Mouse (Mus musculus) limb, embryonic 13.5 days (tissue): ENCODE data around the gene Rnf187. TPM values are rescaled to one million over a fixed set of nuclear protein-coding genes. Genes with fewer than 3 reads are reported as not detected.
A peak's percentile ranks its signal among the peaks of the same experiment; 100 is the strongest.

ENCODE experiments used
- ATAC-seq: fragments of 200-750 bp; cut with Nextera tagmentation; 2 replicates; pipeline ENCODE4 v1.8.0; 2017; ENCODE audit warnings: low read depth, moderate number of reproducible peaks, moderate TSS enrichment; ENCODE audit not compliant: low FRiP score
- H3K27ac ChIP-seq: fragments of 300-500 bp; sonication (generic); 2 replicates; pipeline ENCODE4 v1.5.1; 2015; ENCODE audit warnings: inconsistent platforms, mild to moderate bottlenecking, moderate library complexity
- H3K27me3 ChIP-seq: fragments of 300-500 bp; sonication (generic); 2 replicates; pipeline ENCODE4 v1.6.1; 2015; ENCODE audit warnings: mild to moderate bottlenecking, inconsistent platforms
- H3K36me3 ChIP-seq: fragments of 300-500 bp; sonication (generic); 2 replicates; pipeline ENCODE4 v1.6.1; 2015; ENCODE audit warnings: inconsistent platforms, mild to moderate bottlenecking, moderate library complexity
- H3K4me1 ChIP-seq: fragments of 300-500 bp; sonication (generic); 2 replicates; pipeline ENCODE4 v1.6.1; 2015; ENCODE audit warnings: inconsistent platforms
- H3K4me2 ChIP-seq: fragments of 300-500 bp; sonication (generic); replicated peaks from 2 replicates; pipeline ENCODE4 v1.6.1; 2015; ENCODE audit warnings: inconsistent platforms, mild to moderate bottlenecking, moderate library complexity
- H3K4me3 ChIP-seq: fragments of 300-500 bp; sonication (generic); 2 replicates; pipeline ENCODE4 v1.5.1; 2015; ENCODE audit warnings: moderate library complexity, mild to moderate bottlenecking, inconsistent platforms
- H3K9ac ChIP-seq: fragments of 300-500 bp; sonication (generic); 2 replicates; pipeline ENCODE4 v1.6.1; 2015; ENCODE audit warnings: mild to moderate bottlenecking, inconsistent platforms
- H3K9me3 ChIP-seq: fragments of 300-500 bp; sonication (generic); 2 replicates; pipeline ENCODE4 v1.6.1; 2016; ENCODE audit warnings: inconsistent platforms
- WGBS: fragments of 180-500 bp; shearing (Covaris S2); methylation state at CpG from one replicate; pipeline ENCODE4 v1.1.7; 2015; 5-methylcytosine and 5-hydroxymethylcytosine counted together
- polyA plus RNA-seq: library from polyadenylated mRNA; unstranded; fragments of >200 nt; fragmentation: Nextera tagmentation; extraction: Ambion mirVana; gene quantifications from 2 replicates; pipeline ENCODE4 v1.2.1, GENCODE M21; 2015

Gene Rnf187
- polyA plus RNA-seq, 1 experiment from 2014 or later = 245 TPM

DNA sequence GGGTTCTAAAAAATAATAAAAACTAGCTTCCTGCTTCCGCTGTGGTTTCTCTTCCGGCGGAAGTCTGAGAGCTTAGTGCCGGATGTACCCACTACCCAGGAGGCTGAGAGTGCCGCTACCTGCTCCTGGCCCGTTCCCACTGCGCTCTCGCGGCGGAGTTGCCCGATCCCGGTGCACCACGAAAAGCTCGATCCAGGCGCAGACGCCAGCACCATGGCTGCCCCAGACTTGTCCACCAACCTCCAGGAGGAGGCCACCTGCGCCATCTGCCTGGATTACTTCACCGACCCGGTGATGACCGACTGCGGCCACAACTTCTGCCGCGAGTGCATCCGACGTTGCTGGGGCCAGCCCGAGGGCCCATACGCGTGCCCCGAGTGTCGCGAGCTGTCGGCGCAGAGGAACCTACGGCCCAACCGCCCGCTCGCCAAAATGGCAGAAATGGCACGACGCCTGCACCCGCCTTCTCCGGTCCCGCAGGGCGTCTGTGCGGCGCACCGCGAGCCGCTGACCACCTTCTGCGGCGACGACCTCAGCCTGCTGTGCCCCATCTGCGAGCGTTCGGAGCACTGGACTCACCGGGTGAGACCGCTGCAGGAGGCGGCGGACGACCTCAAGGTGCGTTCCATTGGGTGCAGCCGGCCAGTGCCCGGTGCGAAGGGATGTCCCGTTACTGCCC, 39.5 kb upstream of the Rnf187 start, which contains the start of gene Trim11:
Gene Trim11, plus strand, starts transcription at position 67 of the 679 bp plus-strand sequence.
- peak within 1 kb of the TSS; percentile 97 for H3K4me3 ChIP-seq
- under 1% methylated on average over 64 of the region's 64 CpGs for WGBS
- H3K9ac ChIP-seq = peak within 1 kb of the TSS; percentile 95
- H3K27ac ChIP-seq = peak within 1 kb of the TSS; percentile 81
- peak; percentile 75 for ATAC-seq
- peaks cover 42% of the 10 kb centered on the region for H3K4me1 ChIP-seq
- H3K36me3 ChIP-seq = peaks cover 28% of the 10 kb centered on the region
- peak within 1 kb of the TSS; percentile 100 for H3K4me2 ChIP-seq
- H3K9me3 ChIP-seq = no peaks in the 10 kb centered on the region
- H3K27me3 ChIP-seq = no peaks in the 10 kb centered on the region

DNA sequence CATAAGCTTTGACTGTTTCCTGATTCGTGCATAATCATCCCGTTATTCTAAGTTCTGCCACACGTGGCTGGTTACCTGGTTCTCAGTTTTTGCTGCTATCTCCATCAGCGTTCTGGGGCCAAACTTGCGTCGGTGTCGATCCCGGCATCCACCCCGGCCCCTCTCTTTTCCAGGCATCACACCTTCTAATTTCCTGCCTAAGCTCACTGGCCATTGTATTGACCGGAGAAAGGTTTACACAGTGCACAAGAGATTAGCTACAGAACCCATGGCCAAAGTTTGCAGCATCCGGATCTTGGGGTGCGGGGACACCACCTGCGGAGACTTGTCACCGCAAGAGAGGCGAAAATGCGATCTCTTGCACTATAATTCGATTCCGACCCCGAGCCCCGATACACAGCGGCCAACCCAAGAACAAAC, 38.9 kb upstream of the Rnf187 start:
- Histone ChIP-seq H3K9ac (peak overlapping the region; percentile 95), H3K27ac (peak overlapping the region; percentile 81), H3K4me2 (peak overlapping the region; percentile 100), H3K4me1 (peaks cover 42% of the 10 kb centered on the region), H3K9me3 (no peaks in the 10 kb centered on the region), H3K27me3 (no peaks in the 10 kb centered on the region), H3K36me3 (peaks cover 24% of the 10 kb centered on the region), H3K4me3 (peak overlapping the region; percentile 97)
- WGBS = under 1% methylated on average over 21 of the region's 21 CpGs
- ATAC-seq = peak; percentile 11; the same call in 1 of the 2 replicates

DNA sequence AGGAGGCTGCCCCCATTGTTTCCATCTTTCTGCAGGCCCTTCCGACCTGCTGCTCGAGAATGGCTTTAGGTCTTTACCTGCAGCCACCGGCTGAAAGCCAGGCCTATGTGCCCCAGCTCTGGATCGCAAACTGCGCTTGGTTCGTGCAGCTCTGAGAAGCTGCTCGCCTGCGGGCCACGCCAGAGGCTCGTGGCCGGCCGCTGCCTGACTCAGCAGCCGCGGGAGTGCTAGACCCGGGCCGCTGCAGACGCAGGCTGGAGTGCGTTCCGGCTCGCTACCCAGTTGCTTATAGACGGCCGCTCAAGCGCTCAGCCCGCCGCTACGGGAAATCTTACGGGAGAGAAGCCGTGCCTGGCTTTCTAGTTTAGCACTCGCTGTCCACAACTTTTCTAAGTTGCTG, 38.4 kb upstream of the Rnf187 start:
- ATAC-seq = no peak
- under 1% methylated on average over 29 of the region's 29 CpGs for WGBS
- Histone ChIP-seq H3K9ac (peak overlapping the region; percentile 95), H3K27me3 (no peaks in the 10 kb centered on the region), H3K9me3 (no peaks in the 10 kb centered on the region), H3K4me1 (peaks cover 42% of the 10 kb centered on the region), H3K4me3 (peak overlapping the region; percentile 97), H3K36me3 (peaks cover 24% of the 10 kb centered on the region), H3K27ac (peak overlapping the region; percentile 81; the same call in 1 of the 2 replicates), H3K4me2 (peak overlapping the region; percentile 100)

DNA sequence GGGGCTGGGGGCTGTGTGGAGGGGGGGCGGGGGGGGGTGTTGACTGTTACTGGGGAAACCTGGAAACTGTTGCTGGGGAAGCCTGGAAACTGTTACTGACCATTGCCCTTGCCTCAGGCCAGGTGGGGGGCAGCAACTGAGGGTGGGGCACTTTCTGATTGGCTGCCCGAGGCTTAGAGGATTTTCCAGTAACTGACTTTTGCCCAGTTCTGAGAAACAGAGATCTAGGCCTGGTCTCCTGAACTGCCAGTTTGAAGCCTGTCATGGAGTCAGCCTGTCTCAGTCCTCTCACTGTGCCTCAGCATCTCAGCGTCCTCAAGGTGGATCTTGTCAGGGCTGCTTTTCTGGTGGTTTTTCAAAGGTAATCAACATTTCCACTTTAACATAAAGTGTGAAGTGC, 35.7 kb upstream of the Rnf187 start:
- Histone ChIP-seq H3K4me3 (no peak overlapping the region), H3K27me3 (no peaks in the 10 kb centered on the region), H3K9me3 (no peaks in the 10 kb centered on the region), H3K36me3 (peaks cover 43% of the 10 kb centered on the region), H3K27ac (no peak overlapping the region), H3K4me2 (no peak overlapping the region), H3K9ac (no peak overlapping the region), H3K4me1 (peaks cover 19% of the 10 kb centered on the region)
- WGBS = 89% methylated on average over 3 of the region's 3 CpGs
- ATAC-seq = no peak

DNA sequence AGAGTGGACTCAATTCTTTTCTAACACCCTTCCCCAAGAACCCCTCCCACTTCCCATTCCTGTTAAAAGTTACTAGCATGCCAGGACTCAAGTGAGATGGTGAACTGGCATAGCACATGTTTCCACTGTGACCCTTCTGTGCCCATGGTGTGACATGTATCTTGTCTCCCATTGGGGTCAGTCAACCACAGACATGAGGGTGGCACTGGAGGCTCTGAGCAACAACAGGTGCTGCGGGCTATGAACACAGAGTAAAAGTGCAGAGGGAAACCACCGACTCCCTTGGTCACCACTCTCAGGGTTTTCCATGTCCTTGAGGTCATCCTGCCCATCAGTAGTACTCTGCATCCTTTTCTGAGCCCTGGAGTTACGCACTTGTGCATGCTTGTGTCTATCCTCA, 33.1 kb upstream of the Rnf187 start:
- H3K36me3 ChIP-seq = peaks cover 48% of the 10 kb centered on the region
- no peak overlapping the region for H3K4me2 ChIP-seq
- 97% methylated on average over 3 of the region's 3 CpGs for WGBS
- no peaks in the 10 kb centered on the region for H3K9me3 ChIP-seq
- no peak overlapping the region for H3K9ac ChIP-seq
- H3K4me1 ChIP-seq = peaks cover 5% of the 10 kb centered on the region
- no peak overlapping the region for H3K27ac ChIP-seq
- no peaks in the 10 kb centered on the region for H3K27me3 ChIP-seq
- no peak overlapping the region for H3K4me3 ChIP-seq
- no peak for ATAC-seq

DNA sequence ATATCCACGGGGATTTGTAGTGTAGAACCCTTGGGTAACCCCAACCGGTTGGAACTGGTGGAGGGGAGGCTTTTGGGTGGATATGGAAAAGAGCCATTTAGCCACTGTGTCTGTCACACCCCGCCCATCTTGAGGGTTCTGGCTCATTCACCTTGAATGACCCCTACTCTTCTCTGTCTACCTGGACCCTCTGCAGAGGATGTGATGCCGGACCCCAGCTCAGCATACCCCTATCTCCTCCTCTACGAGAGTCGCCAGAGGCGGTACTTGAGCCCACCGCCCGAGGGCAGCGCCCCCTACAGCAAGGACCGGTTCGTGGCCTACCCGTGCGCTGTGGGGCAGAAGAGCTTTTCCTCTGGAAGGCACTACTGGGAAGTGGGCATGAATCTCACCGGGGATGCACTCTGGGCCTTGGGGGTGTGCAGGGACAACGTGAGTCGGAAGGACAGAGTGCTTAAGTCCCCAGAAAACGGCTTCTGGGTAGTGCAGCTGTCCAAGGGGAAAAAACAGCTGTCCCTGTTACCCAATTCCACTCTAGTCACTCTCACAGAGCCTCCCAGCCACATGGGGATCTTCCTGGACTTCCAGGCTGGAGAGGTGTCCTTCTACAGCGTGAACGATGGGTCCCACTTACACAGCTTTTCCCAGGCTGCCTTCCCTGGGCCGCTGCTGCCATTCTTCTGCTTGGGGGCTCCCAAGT, 32.3 kb upstream of the Rnf187 start:
- H3K27me3 ChIP-seq = no peaks in the 10 kb centered on the region
- no peak for ATAC-seq
- peaks cover 48% of the 10 kb centered on the region for H3K36me3 ChIP-seq
- H3K4me2 ChIP-seq = no peak overlapping the region
- peaks cover 3% of the 10 kb centered on the region for H3K4me1 ChIP-seq
- H3K27ac ChIP-seq = no peak overlapping the region
- no peak overlapping the region for H3K4me3 ChIP-seq
- no peaks in the 10 kb centered on the region for H3K9me3 ChIP-seq
- no peak overlapping the region for H3K9ac ChIP-seq
- 89% methylated on average over 21 of the region's 21 CpGs for WGBS

DNA sequence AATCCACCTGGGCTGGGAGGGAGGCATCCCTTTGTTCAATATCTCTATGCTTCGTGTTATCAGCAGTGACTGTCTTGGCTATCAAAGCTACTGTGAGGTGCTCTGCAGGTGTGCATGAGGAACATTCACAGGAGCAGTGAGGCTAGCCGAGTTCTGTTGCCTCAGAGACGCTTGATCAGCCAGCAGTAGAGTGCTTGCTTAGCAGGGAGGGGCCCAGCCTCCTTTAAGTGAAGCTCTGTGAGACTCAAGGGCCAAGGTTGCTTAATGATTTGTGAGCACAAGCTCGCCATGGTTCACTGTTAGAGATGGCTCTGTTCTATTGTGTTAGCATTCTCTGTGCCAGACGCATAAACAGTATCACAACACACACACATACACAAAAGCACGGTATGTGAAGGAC, 30.9 kb upstream of the Rnf187 start:
- H3K4me3 ChIP-seq = no peak overlapping the region
- no peaks in the 10 kb centered on the region for H3K27me3 ChIP-seq
- ATAC-seq = no peak
- H3K4me1 ChIP-seq = no peaks in the 10 kb centered on the region
- H3K27ac ChIP-seq = no peak overlapping the region
- no peaks in the 10 kb centered on the region for H3K9me3 ChIP-seq
- H3K9ac ChIP-seq = no peak overlapping the region
- H3K36me3 ChIP-seq = peaks cover 46% of the 10 kb centered on the region
- no peak overlapping the region for H3K4me2 ChIP-seq
- 84% methylated on average over 6 of the region's 6 CpGs for WGBS

DNA sequence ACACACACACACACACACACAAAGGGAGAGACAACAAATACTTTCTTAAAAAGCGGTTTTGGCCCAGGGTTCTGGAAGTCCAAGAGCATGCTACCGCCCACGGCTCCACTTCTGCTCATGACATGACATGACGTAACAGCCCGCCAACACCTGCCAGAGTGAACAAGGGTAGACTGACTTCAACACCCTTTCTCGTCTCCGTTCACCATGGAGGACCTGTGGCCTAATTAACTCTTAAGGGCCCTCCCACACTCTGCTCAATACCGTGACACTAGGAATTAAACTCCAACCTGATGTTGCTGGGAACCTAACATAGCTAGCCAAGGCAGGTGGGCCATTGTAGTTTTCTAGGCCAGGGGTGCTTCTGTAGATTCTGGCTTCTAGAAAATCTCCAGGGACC, 30.3 kb upstream of the Rnf187 start:
- Histone ChIP-seq H3K4me3 (no peak overlapping the region), H3K9me3 (no peaks in the 10 kb centered on the region), H3K27me3 (peaks cover 4% of the 10 kb centered on the region), H3K4me2 (no peak overlapping the region), H3K27ac (no peak overlapping the region), H3K36me3 (peaks cover 40% of the 10 kb centered on the region), H3K9ac (no peak overlapping the region), H3K4me1 (no peaks in the 10 kb centered on the region)
- WGBS = 87% methylated on average over 8 of the region's 8 CpGs
- no peak for ATAC-seq

DNA sequence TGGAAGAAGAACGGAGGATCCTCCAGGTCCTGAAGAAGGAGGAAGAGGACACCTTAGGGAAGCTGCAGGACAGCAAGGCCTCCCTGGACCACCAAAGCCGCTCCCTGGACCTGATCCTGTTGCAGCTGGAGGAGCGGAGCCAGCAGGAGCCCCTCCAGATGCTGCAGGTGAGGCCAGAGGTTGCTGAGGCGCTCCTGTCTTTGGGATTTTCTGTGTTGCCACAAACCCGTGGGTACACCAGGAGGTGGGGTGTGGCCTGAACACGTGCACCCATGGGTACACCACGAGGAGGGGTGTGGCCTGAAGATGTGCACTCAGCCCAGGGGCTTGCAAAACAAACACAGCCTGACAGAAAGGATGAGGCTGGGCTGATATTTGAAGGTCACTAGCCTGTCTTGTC, 29.8 kb upstream of the Rnf187 start:
- Histone ChIP-seq H3K4me1 (no peaks in the 10 kb centered on the region), H3K4me3 (no peak overlapping the region), H3K27me3 (peaks cover 9% of the 10 kb centered on the region), H3K9me3 (no peaks in the 10 kb centered on the region), H3K27ac (no peak overlapping the region), H3K9ac (no peak overlapping the region), H3K4me2 (no peak overlapping the region), H3K36me3 (peaks cover 36% of the 10 kb centered on the region)
- ATAC-seq = no peak
- WGBS = 86% methylated on average over 7 of the region's 7 CpGs

DNA sequence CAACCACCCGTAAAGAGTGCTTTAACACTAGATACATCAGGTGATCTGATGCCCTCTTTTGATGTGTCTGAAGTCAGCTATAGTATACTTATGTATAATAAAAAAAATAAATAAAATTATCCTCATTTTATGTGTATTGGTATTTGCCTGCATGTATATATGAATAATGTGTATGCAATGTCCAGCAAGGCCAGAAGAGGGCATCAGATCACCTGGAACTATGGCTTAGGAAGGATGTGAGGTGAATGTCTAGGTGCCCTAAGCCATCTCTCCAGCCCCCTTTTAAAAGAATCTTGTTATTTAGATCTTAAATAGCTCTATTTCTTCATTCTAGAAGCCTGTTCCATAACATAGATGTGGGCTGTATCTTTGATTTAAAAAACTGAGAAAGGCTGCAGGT, 28.6 kb upstream of the Rnf187 start:
- no peak for ATAC-seq
- H3K27me3 ChIP-seq = peaks cover 21% of the 10 kb centered on the region
- H3K9me3 ChIP-seq = no peaks in the 10 kb centered on the region
- no peak overlapping the region for H3K27ac ChIP-seq
- no peaks in the 10 kb centered on the region for H3K4me1 ChIP-seq
- no peak overlapping the region for H3K4me2 ChIP-seq
- 91% methylated on average over 1 of the region's 1 CpGs for WGBS
- H3K4me3 ChIP-seq = no peak overlapping the region
- no peak overlapping the region for H3K9ac ChIP-seq
- peaks cover 33% of the 10 kb centered on the region for H3K36me3 ChIP-seq

DNA sequence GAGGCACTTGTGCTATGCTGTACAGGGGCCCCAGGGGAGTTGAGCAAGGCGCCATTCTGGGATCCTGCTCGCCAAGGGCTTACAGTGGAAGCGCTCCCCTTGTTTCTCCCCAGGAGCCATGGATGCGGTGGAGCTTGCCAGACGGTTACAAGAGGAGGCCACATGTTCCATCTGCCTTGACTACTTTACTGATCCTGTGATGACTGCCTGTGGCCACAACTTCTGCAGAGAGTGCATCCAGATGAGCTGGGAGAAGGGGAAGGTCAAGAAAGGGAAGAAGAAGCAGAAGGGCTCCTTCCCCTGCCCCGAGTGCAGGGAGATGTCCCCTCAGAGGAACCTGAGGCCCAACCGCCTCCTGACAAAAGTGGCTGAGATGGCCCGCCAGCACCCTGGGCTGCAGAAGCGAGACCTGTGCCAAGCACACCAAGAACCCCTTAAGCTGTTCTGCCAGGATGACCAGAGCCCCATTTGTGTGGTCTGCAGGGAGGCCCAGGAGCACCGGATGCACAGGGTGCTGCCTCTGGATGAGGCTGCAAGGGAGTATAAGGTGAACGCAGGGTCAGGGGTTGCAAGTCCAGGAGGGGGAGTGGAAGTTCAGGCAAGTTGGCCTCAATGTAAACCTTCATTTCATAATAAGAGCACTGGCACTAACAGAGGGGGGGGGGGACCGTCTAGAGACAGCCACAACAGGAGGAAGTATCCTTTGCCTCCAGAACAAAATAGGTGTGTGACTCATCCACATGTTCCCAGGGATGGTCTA, 26.5 kb upstream of the Rnf187 start:
- H3K9ac ChIP-seq = no peak overlapping the region; the same call in 1 of the 2 replicates
- H3K27ac ChIP-seq = no peak overlapping the region
- peaks cover 35% of the 10 kb centered on the region for H3K27me3 ChIP-seq
- H3K4me2 ChIP-seq = no peak overlapping the region
- no peak overlapping the region for H3K4me3 ChIP-seq
- ATAC-seq = no peak
- H3K9me3 ChIP-seq = peaks cover 7% of the 10 kb centered on the region
- H3K4me1 ChIP-seq = 0 out of 2 replicates have a peak, but pooled peaks cover 1% of the 10 kb centered on the region
- peaks cover 11% of the 10 kb centered on the region for H3K36me3 ChIP-seq
- 52% methylated on average over 12 of the region's 12 CpGs for WGBS

DNA sequence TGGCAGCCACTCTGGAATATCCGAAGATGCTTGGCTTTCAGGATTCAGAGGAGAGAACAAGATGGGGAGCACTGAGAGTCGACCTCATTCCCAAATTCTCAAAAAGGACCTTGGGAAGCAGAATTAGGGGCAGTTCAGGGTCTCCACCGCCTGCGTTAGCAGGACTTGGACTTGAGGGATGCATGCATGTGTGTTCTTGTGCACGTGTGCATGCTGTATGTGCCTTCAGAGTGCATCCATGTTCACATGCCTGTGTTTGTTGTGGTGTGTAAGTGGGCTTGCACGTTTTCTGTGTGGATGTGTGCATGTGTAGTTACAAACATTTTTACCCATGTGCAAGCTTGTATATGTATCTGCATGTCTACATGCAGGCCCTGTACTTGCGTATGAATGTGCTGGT, 25.5 kb upstream of the Rnf187 start:
- Histone ChIP-seq H3K9ac (no peak overlapping the region), H3K4me1 (peaks cover 10% of the 10 kb centered on the region), H3K9me3 (peaks cover 7% of the 10 kb centered on the region), H3K27ac (no peak overlapping the region), H3K4me2 (no peak overlapping the region), H3K4me3 (no peak overlapping the region), H3K27me3 (peaks cover 35% of the 10 kb centered on the region), H3K36me3 (peaks cover 5% of the 10 kb centered on the region; the same call in 1 of the 2 replicates)
- 83% methylated on average over 7 of the region's 7 CpGs for WGBS
- ATAC-seq = no peak
